Mouse (Mus musculus): ENCODE measurements at regions not wholly inside any gene's neighbourhood (a gene's known extent, or its start where the extent isn't known, plus 50 kb on each side); places are given as distances from the start of the nearest gene placed in this dataset.

DNA sequence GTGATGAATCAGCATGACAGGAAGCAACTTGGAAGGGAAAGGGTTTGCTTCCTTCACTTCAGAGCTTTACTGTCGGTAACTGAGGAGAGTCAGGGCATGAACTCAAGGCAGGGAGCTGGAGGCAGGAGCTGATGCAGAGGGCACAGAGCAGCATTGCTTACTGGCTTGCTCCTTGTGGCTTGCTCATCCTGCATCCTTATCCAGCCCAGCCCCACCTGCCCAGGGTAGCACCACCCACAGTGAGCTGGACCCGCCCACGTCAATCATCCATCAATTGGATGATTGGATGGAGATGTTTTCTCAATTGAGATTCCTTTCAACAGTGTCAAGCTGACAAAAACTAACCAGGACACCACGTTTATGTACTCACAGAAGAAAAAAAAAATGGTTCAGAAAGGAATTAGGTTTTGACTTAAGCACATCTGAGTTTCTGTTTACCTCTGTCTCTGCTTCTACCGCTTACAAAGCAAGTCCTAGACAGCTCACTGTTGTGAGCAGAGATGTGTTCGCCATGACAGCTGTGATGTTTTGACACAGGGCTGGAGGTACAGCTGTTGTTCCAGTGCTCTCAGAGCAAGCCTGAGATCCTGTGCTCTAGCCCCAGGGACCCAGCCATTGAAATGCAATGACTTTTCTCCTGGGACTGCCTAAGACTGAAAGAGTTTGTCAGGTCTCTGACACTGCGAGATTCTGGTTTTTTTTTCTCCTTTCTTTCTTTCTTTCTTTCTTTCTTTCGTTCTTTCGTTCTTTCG lies 186.6 kb upstream of the Hes1 start:
- DNase-seq: no peak

GRCm38 (mm10) chr16:29879665-29880064 lies 184.5 kb upstream of the Hes1 start:
- no peak for DNase-seq

GRCm38 (mm10) chr16:29881497-29881896 lies 182.7 kb upstream of the Hes1 start:
- DNase-seq: peak; percentile 20 to 38

- peak; percentile 53 to 66 for DNase-seq
These were observed 181.8 kb upstream of the Hes1 start for GRCm38 (mm10) chr16:29882226-29882972.

- DNase-seq: no peak
These were observed 180.8 kb upstream of the Hes1 start for GRCm38 (mm10) chr16:29883252-29883992.

DNA sequence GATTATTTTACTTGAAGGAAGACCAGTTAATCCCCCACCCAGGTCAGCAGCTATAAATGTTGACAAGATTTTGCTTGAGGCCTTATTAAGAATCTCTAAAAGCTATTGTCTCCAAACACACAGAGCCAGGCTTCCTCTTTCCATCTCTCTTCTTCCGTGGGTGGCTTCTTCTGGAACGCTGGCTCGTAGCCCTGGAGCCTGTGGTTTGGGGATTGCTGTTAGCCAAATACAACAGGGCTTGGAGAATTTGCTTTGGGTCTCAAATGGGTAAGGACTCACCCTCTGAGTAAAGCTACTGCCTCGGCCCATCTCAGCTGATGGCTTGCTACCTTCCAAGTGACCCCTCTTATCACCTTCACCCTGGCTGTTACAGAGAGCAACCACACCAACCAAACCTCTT lies 179.3 kb upstream of the Hes1 start:
- no peak for DNase-seq

DNA sequence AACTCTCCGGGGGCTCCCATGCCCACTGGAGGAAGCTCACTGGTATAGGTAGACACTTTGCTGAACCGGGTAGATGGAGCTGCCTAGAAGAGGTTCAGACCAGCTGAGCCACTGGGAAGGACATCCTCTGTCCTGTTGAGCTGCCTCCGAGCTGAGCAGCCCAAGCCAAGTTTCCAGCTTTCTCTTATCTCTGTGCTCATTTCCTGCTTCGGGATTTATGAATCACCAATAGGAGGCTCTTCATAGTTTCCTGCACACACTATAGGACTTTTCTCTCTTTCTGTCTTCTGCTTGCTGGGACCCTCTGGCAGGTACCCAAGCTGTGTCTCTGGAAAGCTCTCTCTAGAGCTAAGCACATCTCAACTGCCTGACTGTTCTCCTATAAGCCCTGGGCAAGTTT lies 177.4 kb upstream of the Hes1 start:
- DNase-seq: peak in 1 of 2 experiments; percentile 41

- no peak for DNase-seq
These were observed 174.8 kb upstream of the Hes1 start for GRCm38 (mm10) chr16:29889346-29889745.

GRCm38 (mm10) chr16:29891472-29891871 lies 172.7 kb upstream of the Hes1 start:
- no peak for DNase-seq

DNA sequence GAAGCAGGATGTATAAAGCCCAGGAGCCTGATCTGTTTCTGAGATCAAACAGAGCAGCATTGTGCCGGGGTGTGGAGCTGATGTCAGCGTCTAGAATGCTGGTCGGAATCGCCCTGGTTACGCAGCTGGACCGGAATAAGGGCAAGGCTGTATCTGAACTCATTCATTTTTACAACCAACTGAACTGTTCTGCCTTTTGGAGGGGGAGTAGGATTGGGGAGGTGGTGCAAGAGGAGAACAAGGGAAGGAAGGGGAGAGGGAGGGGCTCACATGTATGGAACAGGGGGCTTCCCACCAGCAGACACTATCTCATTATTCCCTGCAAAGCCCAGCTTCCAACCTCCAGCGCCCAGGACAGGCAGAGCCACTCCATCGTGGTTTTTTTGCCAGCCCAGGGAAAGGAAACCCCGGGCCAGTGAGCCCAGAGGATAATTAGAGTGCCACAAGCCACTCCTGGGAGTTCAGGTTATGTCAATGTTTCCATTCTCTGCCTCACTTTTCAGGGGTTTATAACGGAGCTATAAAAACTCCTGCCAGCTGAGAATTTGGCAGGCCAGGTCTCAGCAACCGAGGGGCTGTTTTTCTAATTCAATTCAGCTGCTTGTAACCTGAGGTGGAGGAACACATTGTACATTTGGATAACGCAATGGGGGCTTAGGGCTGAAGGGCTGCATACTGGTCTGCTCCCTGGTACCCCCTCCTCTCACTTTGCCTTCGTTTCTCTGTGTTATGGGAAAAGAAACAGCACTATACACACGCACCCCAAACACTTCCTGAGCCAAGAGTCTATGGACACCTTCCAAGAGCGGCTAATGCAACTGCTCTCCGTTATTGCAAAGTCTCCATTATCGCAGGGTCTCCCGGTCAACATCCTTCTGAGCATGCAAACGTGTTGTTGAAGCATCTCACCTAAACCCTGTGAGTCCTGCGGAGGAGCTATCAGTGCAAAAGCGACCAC lies 170.0 kb upstream of the Hes1 start:
- peak in 1 of 2 experiments; percentile 46 for DNase-seq

- no peak for DNase-seq
These were observed 167.8 kb upstream of the Hes1 start for GRCm38 (mm10) chr16:29896393-29896792.

GRCm38 (mm10) chr16:29903510-29903909 lies 160.7 kb upstream of the Hes1 start:
- DNase-seq: peak in 1 of 2 experiments; percentile 42

- DNase-seq: no peak
These were observed 159.9 kb upstream of the Hes1 start for GRCm38 (mm10) chr16:29904183-29904775.

DNA sequence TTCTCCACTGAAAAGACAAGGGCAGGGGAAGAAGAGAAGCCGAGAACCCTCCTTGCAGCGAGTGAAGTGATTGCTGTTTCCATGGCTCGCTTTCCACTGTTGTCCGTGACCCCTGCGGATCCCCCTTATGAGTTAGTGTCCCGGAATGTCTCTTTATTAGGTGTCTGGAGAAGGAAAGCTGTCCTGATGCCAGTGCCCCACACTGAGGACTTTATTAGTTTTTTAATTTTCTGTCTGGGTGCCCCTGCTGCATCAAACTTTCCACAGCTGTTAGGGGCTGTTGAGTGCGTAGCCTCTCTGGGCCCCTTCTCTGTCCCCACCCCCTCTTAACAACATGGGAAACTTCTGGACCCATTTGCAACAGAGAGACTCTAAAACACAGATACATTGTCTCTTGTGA lies 156.9 kb upstream of the Hes1 start:
- no peak for DNase-seq

GRCm38 (mm10) chr16:29908031-29908430 lies 156.2 kb upstream of the Hes1 start:
- no peak for DNase-seq

- no peak for DNase-seq
These were observed 154.2 kb upstream of the Hes1 start for GRCm38 (mm10) chr16:29909923-29910465.

DNA sequence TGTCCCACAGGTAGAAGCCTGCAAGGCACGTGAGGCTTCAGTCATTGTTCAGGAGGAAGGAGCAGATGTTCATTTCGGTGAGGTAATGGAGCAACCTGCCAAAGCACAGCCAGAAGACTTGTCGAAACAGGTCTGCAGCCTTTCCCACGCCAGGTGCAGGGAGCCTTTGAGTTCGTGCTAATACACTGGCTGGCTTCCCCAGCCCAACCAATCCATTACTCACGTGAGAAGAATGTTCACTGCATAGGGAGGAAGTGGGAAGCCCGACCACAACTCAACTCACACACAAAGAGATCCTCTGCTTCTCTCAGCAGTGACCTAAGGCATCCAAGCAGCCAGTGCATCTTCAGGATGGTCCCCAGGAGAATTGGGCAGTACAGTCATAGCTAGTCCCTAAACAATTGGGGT lies 153.0 kb upstream of the Hes1 start:
- DNase-seq: no peak

GRCm38 (mm10) chr16:29913357-29914010 lies 150.7 kb upstream of the Hes1 start:
- DNase-seq: no peak

DNA sequence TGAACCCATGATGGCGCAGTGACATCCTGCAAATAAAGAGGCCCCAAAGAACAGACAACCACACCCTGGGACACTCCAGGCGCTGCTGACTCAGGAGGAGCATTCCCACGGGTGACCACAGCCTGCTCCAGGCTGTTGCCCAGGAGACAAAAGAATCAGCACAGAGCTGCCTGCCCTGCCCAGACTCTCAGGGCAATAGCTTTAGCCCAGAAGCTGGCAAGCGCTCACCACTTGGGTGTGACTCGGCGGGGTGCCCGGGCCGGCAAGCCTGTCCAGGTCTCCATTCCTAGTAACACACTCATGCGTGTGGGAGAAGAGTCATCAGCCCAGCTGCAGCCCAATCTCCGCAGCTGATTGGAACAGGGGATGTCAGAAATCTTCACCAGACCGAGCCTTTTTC lies 148.8 kb upstream of the Hes1 start:
- peak in 1 of 2 experiments; percentile 28 for DNase-seq

- no peak for DNase-seq
These were observed 146.2 kb upstream of the Hes1 start for GRCm38 (mm10) chr16:29917989-29918388.

- DNase-seq: no peak
These were observed 145.8 kb upstream of the Hes1 start for GRCm38 (mm10) chr16:29918396-29918795.

Measured in kidney, postnatal 4 days (tissue).